Mouse (Mus musculus) adrenal gland (tissue): ENCODE results near the gene Immp2l.
"Not testable (repeated sequence)": the region's sequence is repeated elsewhere in the genome, so short reads cannot be mapped to it uniquely, and the experiment has no call there.

Source experiments
- intact Hi-C: fragments of 180-260 bp; cut with DNase I; formaldehyde crosslinking; loops from one replicate; pipeline ENCODE4 v1.15.1; 2025
- long read RNA-seq, 2 experiments: library from polyadenylated mRNA; unstranded; transcript quantifications; one replicate each; pipeline ENCODE4 v2.0.0; 2020; ENCODE audit warnings: borderline replicate concordance in 1 of 2; ENCODE audit not compliant: insufficient replicate concordance in 1 of 2

Immp2l gene
- long read RNA-seq, experiment 1: 0 reads
- long read RNA-seq, experiment 2, partial matches to known transcripts: 0 of 1 reads
- long read RNA-seq, experiment 2, other reads (novel, unspliced or antisense): 1 of 1 reads

- intact Hi-C loops: no loop called here
Observed at GRCm38 (mm10) chr12:41023511-41024421, at the start of gene Immp2l. TSS of gene Immp2l (plus strand) at chr12:41024090.

- intact Hi-C loops: no loop called here
Observed at GRCm38 (mm10) chr12:40978719-40979500, 45.0 kb upstream of the Immp2l start.

- intact Hi-C loops: no loop called here
Observed at GRCm38 (mm10) chr12:40979716-40980115, 44.2 kb upstream of the Immp2l start.

- intact Hi-C loops: no loop called here
Observed at GRCm38 (mm10) chr12:40980160-40980559, 43.7 kb upstream of the Immp2l start.

GRCm38 (mm10) chr12:40983021-40983420 lies 40.9 kb upstream of the Immp2l start:
- intact Hi-C loops: no loop called here

GRCm38 (mm10) chr12:40984735-40985134 lies 39.2 kb upstream of the Immp2l start:
- intact Hi-C loops: no loop called here

- intact Hi-C loops: no loop called here
Observed at GRCm38 (mm10) chr12:40985791-40986190, 38.1 kb upstream of the Immp2l start.

GRCm38 (mm10) chr12:40988311-40989065 lies 35.4 kb upstream of the Immp2l start:
- intact Hi-C loops: no loop called here

- intact Hi-C loops: no loop called here
Observed at GRCm38 (mm10) chr12:40991647-40992046, 32.2 kb upstream of the Immp2l start.

- intact Hi-C loops: not testable (repeated sequence)
Observed at GRCm38 (mm10) chr12:40992237-40992636, 31.7 kb upstream of the Immp2l start.

GRCm38 (mm10) chr12:40994846-40995245 lies 29.0 kb upstream of the Immp2l start:
- intact Hi-C loops: no loop called here

GRCm38 (mm10) chr12:40995618-40996370 lies 28.1 kb upstream of the Immp2l start:
- intact Hi-C loops: no loop called here

- intact Hi-C loops: no loop called here
Observed at GRCm38 (mm10) chr12:41022516-41022915, 1.4 kb upstream of the Immp2l start.

- intact Hi-C loops: no loop called here
Observed at GRCm38 (mm10) chr12:41024512-41024911, 622 bp downstream of the Immp2l start.

GRCm38 (mm10) chr12:41027485-41027884 lies 3.6 kb downstream of the Immp2l start:
- intact Hi-C loops: no loop called here

- intact Hi-C loops: no loop called here
Observed at GRCm38 (mm10) chr12:41031119-41031518, 7.2 kb downstream of the Immp2l start.

- intact Hi-C loops: no loop called here
Observed at GRCm38 (mm10) chr12:41033196-41033595, 9.3 kb downstream of the Immp2l start.

- intact Hi-C loops: no loop called here
Observed at GRCm38 (mm10) chr12:41039834-41040233, 15.9 kb downstream of the Immp2l start.

- intact Hi-C loops: no loop called here
Observed at GRCm38 (mm10) chr12:41041737-41042136, 17.8 kb downstream of the Immp2l start.

GRCm38 (mm10) chr12:41044493-41045132 lies 20.7 kb downstream of the Immp2l start:
- intact Hi-C loops: no loop called here
